Mouse (Mus musculus) small intestine, adult 10 weeks (tissue): ENCODE data around the gene Prg4. TPM values are rescaled to one million over a fixed set of nuclear protein-coding genes. Genes with fewer than 3 reads are reported as not detected.

Experiments
- polyA plus RNA-seq: library from polyadenylated mRNA; stranded (reverse); fragments of 350-450 nt; fragmentation: Illumina TruSeq; extraction: RNeasy Lipid Tissue Mini Kit (QIAGEN cat#74804); gene quantifications from one replicate; pipeline ENCODE4 v1.2.3, GENCODE M21; 2014; ENCODE audit warnings: low replicate concordance

Gene Prg4
- 0.30 TPM for polyA plus RNA-seq

DNA sequence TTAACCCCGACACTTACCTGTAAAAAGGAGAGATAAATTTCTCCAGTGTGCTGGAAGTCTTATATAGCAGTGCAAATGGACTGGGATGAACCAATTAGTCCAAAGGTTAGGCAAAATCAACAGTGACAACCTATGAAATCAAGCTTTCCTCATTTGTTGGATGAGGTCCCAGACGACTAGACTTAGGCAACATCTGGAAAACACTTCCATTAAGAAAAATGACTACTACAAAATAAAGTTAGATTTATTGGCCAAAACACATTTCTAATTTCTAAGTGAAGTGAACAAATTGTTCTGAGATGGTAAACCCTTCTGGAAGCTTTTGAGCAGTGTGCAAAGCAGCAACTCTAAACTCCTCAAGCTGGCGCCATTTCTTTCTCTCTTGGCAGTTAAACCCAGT lies at the start of gene Prg4:
Gene Prg4, minus strand, starts transcription at position 34 of the 400 bp plus-strand sequence.

Other genes starting within 250 kb of the Prg4 start
- gene Pdc, start 146.7 kb downstream of the Prg4 start, polyA plus RNA-seq: not detected
- gene Tpr, start 73.3 kb downstream of the Prg4 start, polyA plus RNA-seq: 143 TPM
- gene Odr4, start 73.1 kb downstream of the Prg4 start, polyA plus RNA-seq: 132 TPM